Mouse (Mus musculus): ENCODE results near the gene Vegfa.

GRCm38 (mm10) chr17:46013549-46013948 is 18.6 kb downstream of the Vegfa start:
- TF ChIP-seq POLR2A (IDR thresholded peaks at IDR 0.05; ENCODE audit: low read depth, low read length) (no peak), CTCF (IDR thresholded peaks at IDR 0.05; ENCODE audit: extremely low read depth, insufficient read length, insufficient replicate concordance, low read depth, low read length) (no peak)

All from small intestine, adult 2 months (tissue).